Mouse (Mus musculus): ENCODE measurements at regions not wholly inside any gene's neighbourhood (a gene's known extent, or its start where the extent isn't known, plus 50 kb on each side); places are given as distances from the start of the nearest gene placed in this dataset.

- TF ChIP-seq CTCF (conservative IDR thresholded peaks at IDR 0.05 in 1 of 2, IDR thresholded peaks at IDR 0.05 in 1 of 2; ENCODE audit: low read depth in 2 of 2, low read length in 2 of 2) (no peak), E2F4 (IDR thresholded peaks at IDR 0.05; ENCODE audit: insufficient replicate concordance, low read depth, low read length) (no peak), MAZ (IDR thresholded peaks at IDR 0.05; ENCODE audit: low read depth, low read length) (no peak), MAFK (IDR thresholded peaks at IDR 0.05; ENCODE audit: insufficient replicate concordance, low read length) (no peak), EP300 (IDR thresholded peaks at IDR 0.05; ENCODE audit: low read length) (no peak), POLR2A (IDR thresholded peaks at IDR 0.05; ENCODE audit: low read depth, low read length) (no peak), USF1 (IDR thresholded peaks at IDR 0.05; ENCODE audit: low read depth, low read length) (no peak), GABPA (IDR thresholded peaks at IDR 0.05; ENCODE audit: insufficient replicate concordance, low read depth, low read length) (no peak), ETS1 (conservative IDR thresholded peaks at IDR 0.05; ENCODE audit: low read depth, low read length) (no peak)
Measured at GRCm38 (mm10) chr6:143445834-143446552, 279.0 kb downstream of the Etnk1 start.

Measured in CH12.LX (cell line).